Mouse (Mus musculus) liver, adult 2 months (tissue): ENCODE data around the gene Lhpp. TPM values are rescaled to one million over a fixed set of nuclear protein-coding genes. Genes with fewer than 3 reads are reported as not detected.

Source experiments
- DNase-seq: peaks from one replicate; pipeline ENCODE4 v3.0.0-alpha.2; 2011; ENCODE audit warnings: low read depth, low spot score; ENCODE audit errors: extremely low read depth
- H3K27ac ChIP-seq: fragments of 200-500 bp; replicated peaks from 2 replicates; pipeline ENCODE4 v1.5.1; 2012; ENCODE audit warnings: low read depth, mild to moderate bottlenecking, control low read depth, inconsistent platforms, low read length; ENCODE audit not compliant: insufficient read depth
- H3K27me3 ChIP-seq: fragments of 200-500 bp; 2 replicates; pipeline ENCODE4 v1.6.1; 2012; ENCODE audit warnings: mild to moderate bottlenecking, moderate library complexity, low read length, inconsistent platforms; ENCODE audit not compliant: control insufficient read depth, insufficient read depth
- H3K36me3 ChIP-seq: fragments of 200-500 bp; 2 replicates; pipeline ENCODE4 v1.6.1; 2012; ENCODE audit warnings: low read length, inconsistent platforms; ENCODE audit not compliant: control insufficient read depth, insufficient read depth
- H3K4me1 ChIP-seq: fragments of 200-500 bp; 2 replicates; pipeline ENCODE4 v1.6.1; 2011; ENCODE audit warnings: low read length; ENCODE audit not compliant: control insufficient read depth, insufficient read depth
- H3K4me3 ChIP-seq: fragments of 200-500 bp; 2 replicates; pipeline ENCODE4 v1.5.1; 2011; ENCODE audit warnings: low read depth, mild to moderate bottlenecking, control low read depth, low read length, moderate library complexity; ENCODE audit not compliant: insufficient read depth
- H3K79me2 ChIP-seq: fragments of 200-500 bp; 2 replicates; pipeline ENCODE4 v1.6.1; 2012; ENCODE audit warnings: inconsistent platforms, mild to moderate bottlenecking, low read length, moderate library complexity; ENCODE audit not compliant: control insufficient read depth, insufficient read depth
- H3K9ac ChIP-seq: fragments of 200-500 bp; 2 replicates; pipeline ENCODE4 v1.6.1; 2012; ENCODE audit warnings: low read depth, mild to moderate bottlenecking, control low read depth, inconsistent platforms, low read length
- CTCF ChIP-seq: fragments of 200-500 bp; IDR thresholded peaks from 2 replicates; pipeline ENCODE4 v1.5.1; 2011; ENCODE audit warnings: low read depth, low read length, control low read depth
- POLR2A ChIP-seq: fragments of 200-500 bp; IDR thresholded peaks from 2 replicates; pipeline ENCODE4 v1.6.1; 2011; ENCODE audit warnings: low read length, control low read depth; ENCODE audit not compliant: insufficient read depth; ENCODE audit errors: extremely low read depth
- whole genome bisulfite sequencing: fragments of 180-500 bp; shearing (Covaris S2); methylation state at CpG from one replicate; pipeline ENCODE4 v1.1.7; 2018; 5-methylcytosine and 5-hydroxymethylcytosine counted together
- polyA plus RNA-seq: library from polyadenylated mRNA; depleted of rRNA; stranded (reverse); fragments of >200 nt; gene quantifications from 2 replicates; pipeline ENCODE4 v1.2.3, GENCODE M21; 2012
- total RNA-seq: library from RNA; depleted of rRNA; stranded (reverse); fragments of >200 nt; gene quantifications from 2 replicates; pipeline ENCODE4 v1.2.3, GENCODE M21; 2014

Lhpp gene
- total and polyA plus RNA-seq, 2 experiments = 60.2 to 137 TPM

- no peak for DNase-seq
- Histone ChIP-seq H3K4me3 (no peak overlapping the region), H3K27ac (peak overlapping the region; percentile 47), H3K27me3 (no peaks in the 10 kb centered on the region), H3K9ac (no peak overlapping the region), H3K79me2 (no peaks in the 10 kb centered on the region), H3K36me3 (no peaks in the 10 kb centered on the region), H3K4me1 (no peaks in the 10 kb centered on the region; the same call in none of the 2 replicates)
- TF ChIP-seq CTCF = no peak
- TF ChIP-seq POLR2A = no peak
- WGBS = 79% methylated on average over 17 of the region's 17 CpGs
Observed at GRCm38 (mm10) chr7:132736099-132736862, 125.8 kb downstream of the Lhpp start.

GRCm38 (mm10) chr7:132738844-132739243, 128.4 kb downstream of the Lhpp start:
- WGBS = 91% methylated on average over 6 of the region's 6 CpGs
- no peaks in the 10 kb centered on the region for H3K36me3 ChIP-seq
- no peak overlapping the region for H3K4me3 ChIP-seq
- no peak overlapping the region for H3K27ac ChIP-seq
- DNase-seq = no peak
- H3K4me1 ChIP-seq = no peaks in the 10 kb centered on the region; the same call in none of the 2 replicates
- no peak overlapping the region for H3K9ac ChIP-seq
- H3K79me2 ChIP-seq = no peaks in the 10 kb centered on the region; the same call in 1 of the 2 replicates
- no peaks in the 10 kb centered on the region for H3K27me3 ChIP-seq
- TF ChIP-seq CTCF (no peak), POLR2A (no peak)

- no peak for TF ChIP-seq POLR2A
- no peak for TF ChIP-seq CTCF
- no peak overlapping the region for H3K4me3 ChIP-seq
- H3K9ac ChIP-seq = no peak overlapping the region
- H3K4me1 ChIP-seq = no peaks in the 10 kb centered on the region; the same call in none of the 2 replicates
- H3K27ac ChIP-seq = no peak overlapping the region
- H3K36me3 ChIP-seq = no peaks in the 10 kb centered on the region
- DNase-seq = no peak
- 62% methylated on average over 6 of the region's 6 CpGs for WGBS
- H3K79me2 ChIP-seq = no peaks in the 10 kb centered on the region; the same call in 1 of the 2 replicates
- H3K27me3 ChIP-seq = no peaks in the 10 kb centered on the region
Observed at GRCm38 (mm10) chr7:132739829-132740228, 129.4 kb downstream of the Lhpp start.

- Histone ChIP-seq H3K9ac (no peak overlapping the region), H3K27me3 (no peaks in the 10 kb centered on the region), H3K4me3 (no peak overlapping the region), H3K27ac (no peak overlapping the region), H3K79me2 (no peaks in the 10 kb centered on the region; the same call in 1 of the 2 replicates), H3K4me1 (no peaks in the 10 kb centered on the region; the same call in 1 of the 2 replicates), H3K36me3 (no peaks in the 10 kb centered on the region)
- WGBS = 85% methylated on average over 5 of the region's 5 CpGs
- no peak for DNase-seq
- no peak for TF ChIP-seq POLR2A
- TF ChIP-seq CTCF = no peak
Observed at GRCm38 (mm10) chr7:132742912-132743311, 132.5 kb downstream of the Lhpp start.

- WGBS = 86% methylated on average over 6 of the region's 6 CpGs
- no peak for DNase-seq
Observed at GRCm38 (mm10) chr7:132747096-132747495, 136.7 kb downstream of the Lhpp start.

More at GRCm38 (mm10) chr7:132747096-132747495, 136.7 kb downstream of the Lhpp start:
- Histone ChIP-seq H3K27ac (no peak overlapping the region), H3K9ac (no peak overlapping the region), H3K36me3 (no peaks in the 10 kb centered on the region), H3K4me3 (no peak overlapping the region), H3K79me2 (no peaks in the 10 kb centered on the region; the same call in 1 of the 2 replicates), H3K4me1 (no peaks in the 10 kb centered on the region), H3K27me3 (no peaks in the 10 kb centered on the region)
- no peak for TF ChIP-seq CTCF
- TF ChIP-seq POLR2A = no peak
